Mouse (Mus musculus): Measurements from ENCODE around the gene Zswim4. TPM values are rescaled to one million over a fixed set of nuclear protein-coding genes. Genes with fewer than 3 reads are reported as not detected.

Zswim4 gene
- polyA plus RNA-seq, 1 experiment from 2014 or later = 9.7 TPM

DNA sequence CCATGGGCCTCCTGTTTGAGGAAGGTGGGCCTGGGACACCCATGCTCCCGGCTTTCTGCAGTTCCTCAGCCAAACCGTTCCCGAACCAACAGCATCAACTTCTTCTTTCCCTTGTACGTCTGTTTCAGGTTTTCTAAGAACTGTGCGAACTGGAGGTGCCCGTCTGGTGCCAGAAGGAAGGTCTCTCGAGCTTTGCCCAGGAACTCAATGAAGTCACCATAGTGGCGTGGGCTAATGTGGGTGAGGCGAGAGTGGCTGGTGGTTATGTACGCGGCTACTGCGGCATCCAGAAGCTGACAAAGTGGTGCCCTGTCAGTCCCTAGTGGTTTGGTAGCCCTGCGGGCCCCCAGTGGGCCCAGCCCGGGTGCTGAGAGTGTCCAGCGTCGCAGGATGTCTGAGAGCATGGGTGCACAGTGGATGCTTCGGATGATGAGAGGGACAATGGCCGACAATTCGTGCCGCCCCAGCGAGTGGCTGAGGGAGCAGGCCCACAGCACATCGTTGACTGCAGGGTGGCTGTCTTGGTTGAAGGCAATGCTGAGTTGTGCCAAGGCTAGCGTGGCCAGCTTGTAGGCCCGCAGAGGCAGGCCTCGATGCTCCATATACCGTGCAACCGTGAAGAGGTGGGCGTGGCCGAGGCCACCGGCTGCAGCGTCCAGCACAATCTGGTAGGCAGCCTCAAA, 24.8 kb downstream of the Zswim4 start:
- Histone ChIP-seq H3K9me3 (replicated peaks; ENCODE audit: control insufficient read depth, low read length) (no peaks in the 10 kb centered on the region), H3K9ac (ENCODE audit: low read length) (no peak overlapping the region), H3K4me2 (ENCODE audit: low read depth, low read length) (no peak overlapping the region), H3K4me1 (ENCODE audit: control insufficient read depth, insufficient read depth, low read length) (peaks cover 18% of the 10 kb centered on the region), H3K36me3 (ENCODE audit: control insufficient read depth, insufficient read depth, low read length) (peaks cover 20% of the 10 kb centered on the region), H3K27ac (ENCODE audit: low read length) (no peak overlapping the region), H3K4me3 (replicated peaks; ENCODE audit: low read length) (no peak overlapping the region), H3K27me3 (ENCODE audit: control insufficient read depth, insufficient read depth, low read length) (no peaks in the 10 kb centered on the region)
- 92% methylated on average over 31 of the region's 31 CpGs for WGBS
- no peak for ATAC-seq (ENCODE audit: insufficient read depth, low FRiP score)

DNA sequence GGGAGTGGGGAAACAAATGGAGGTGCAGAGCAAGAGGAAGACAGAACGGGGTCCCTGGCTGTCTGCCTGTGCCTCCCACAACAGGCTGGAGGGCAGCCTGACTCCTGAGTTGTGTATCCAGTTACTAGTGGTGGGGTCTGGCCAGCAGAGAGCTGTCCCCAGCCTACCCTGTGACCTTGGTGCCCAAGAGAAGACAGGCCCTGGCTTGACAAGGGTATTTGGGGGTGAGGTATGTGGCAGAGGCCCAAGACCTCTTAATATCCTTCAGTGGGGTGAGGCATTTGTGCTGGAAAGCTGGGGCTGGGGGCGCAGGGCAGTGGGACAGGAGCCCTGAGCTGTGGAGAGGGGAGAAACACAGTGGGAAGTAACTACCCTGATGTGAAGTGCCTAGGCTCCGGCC, 25.7 kb downstream of the Zswim4 start:
- WGBS = 85% methylated on average over 3 of the region's 3 CpGs
- no peak overlapping the region for H3K27ac ChIP-seq (ENCODE audit: low read length)
- H3K9me3 ChIP-seq (replicated peaks; ENCODE audit: control insufficient read depth, low read length) = no peaks in the 10 kb centered on the region
- ATAC-seq (ENCODE audit: insufficient read depth, low FRiP score) = no peak
- H3K4me1 ChIP-seq (ENCODE audit: control insufficient read depth, insufficient read depth, low read length) = peaks cover 18% of the 10 kb centered on the region
- no peak overlapping the region for H3K4me2 ChIP-seq (ENCODE audit: low read depth, low read length)
- peaks cover 23% of the 10 kb centered on the region for H3K36me3 ChIP-seq (ENCODE audit: control insufficient read depth, insufficient read depth, low read length)
- no peaks in the 10 kb centered on the region for H3K27me3 ChIP-seq (ENCODE audit: control insufficient read depth, insufficient read depth, low read length)
- H3K9ac ChIP-seq (ENCODE audit: low read length) = no peak overlapping the region
- no peak overlapping the region for H3K4me3 ChIP-seq (replicated peaks; ENCODE audit: low read length)

DNA sequence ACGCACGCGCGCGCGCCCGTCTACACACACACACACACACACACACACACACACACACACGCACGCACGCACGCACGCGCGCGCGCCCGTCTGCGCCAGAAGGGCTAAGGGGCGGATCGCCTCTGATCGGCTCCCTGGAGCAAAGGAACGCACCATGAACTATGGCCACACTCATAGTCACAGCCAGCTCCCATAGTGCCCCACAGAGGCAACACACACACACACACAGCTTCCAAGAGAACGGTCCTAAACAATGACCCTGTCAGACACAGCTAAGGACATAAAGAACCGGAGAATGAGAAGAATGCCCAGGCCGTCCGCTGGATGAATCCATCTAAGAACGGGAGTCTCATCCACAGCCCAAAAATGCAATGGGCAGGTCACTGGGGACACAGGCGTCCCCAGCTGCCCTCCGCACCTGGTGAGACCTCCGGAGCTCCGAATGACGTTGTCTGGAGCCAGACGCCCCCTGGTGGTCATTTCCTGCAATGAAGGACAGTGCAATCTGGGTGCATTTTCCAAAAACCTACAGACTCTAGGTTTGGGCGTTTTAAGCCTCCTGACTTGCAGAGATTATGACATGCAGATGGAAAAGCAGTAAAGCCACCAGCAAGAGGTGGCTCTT, 26.6 kb downstream of the Zswim4 start:
- H3K4me3 ChIP-seq (replicated peaks; ENCODE audit: low read length) = no peak overlapping the region
- H3K9ac ChIP-seq (ENCODE audit: low read length) = no peak overlapping the region
- no peaks in the 10 kb centered on the region for H3K9me3 ChIP-seq (replicated peaks; ENCODE audit: control insufficient read depth, low read length)
- WGBS = 57% methylated on average over 34 of the region's 34 CpGs
- peak overlapping the region; percentile 17; the same call in 1 of the 2 replicates for H3K4me2 ChIP-seq (ENCODE audit: low read depth, low read length)
- peaks cover 23% of the 10 kb centered on the region for H3K36me3 ChIP-seq (ENCODE audit: control insufficient read depth, insufficient read depth, low read length)
- ATAC-seq (ENCODE audit: insufficient read depth, low FRiP score) = peak; percentile 35
- H3K27ac ChIP-seq (ENCODE audit: low read length) = no peak overlapping the region
- no peaks in the 10 kb centered on the region for H3K27me3 ChIP-seq (ENCODE audit: control insufficient read depth, insufficient read depth, low read length)
- H3K4me1 ChIP-seq (ENCODE audit: control insufficient read depth, insufficient read depth, low read length) = peaks cover 18% of the 10 kb centered on the region

DNA sequence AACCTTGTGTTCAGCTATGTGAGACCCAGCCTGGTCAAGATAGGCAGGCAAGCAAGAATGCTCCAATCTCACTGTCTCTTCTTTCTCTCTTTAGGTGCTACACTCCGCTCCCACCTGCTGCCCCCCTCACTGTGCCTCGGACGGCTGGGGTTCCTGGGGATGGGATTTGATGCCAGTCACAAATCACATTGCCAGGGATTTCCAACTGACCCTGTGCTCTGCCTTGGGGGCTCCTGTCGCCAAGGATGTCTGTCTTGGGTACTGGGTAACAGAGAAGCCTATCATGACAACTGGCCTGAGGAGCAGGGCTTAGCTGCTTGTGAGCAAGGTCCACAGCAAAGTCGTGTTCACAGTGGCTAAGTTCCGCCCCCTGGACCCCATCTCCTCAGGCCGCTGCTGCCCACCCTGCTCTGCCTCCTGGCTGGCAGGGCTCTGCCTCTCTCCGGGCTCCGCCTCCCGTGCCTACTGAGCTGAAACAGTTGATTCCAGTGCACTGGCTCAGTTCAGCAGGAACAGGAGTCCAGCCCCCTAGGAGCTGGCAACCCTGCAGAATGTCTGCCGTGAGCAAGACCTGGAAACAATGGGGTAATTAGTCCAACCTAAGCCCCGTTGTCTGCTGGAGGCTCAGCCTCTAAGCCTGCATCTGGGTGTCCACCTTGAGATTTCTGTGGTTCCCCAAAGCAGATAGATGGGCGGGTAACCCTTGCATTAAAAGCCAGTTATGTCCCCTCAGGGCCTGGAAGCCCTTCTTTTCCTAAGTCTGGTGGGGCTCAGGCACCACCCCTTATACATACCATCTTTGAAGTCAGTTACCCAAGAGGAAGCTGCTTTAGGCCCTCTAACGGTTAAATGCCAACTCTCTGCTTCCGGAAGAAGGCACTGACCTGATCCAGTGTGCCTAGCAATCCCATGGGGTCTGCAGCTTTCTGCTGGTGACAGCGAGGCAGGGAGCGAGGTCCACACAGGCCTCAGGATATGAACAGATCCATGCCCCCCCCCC, 28.2 kb downstream of the Zswim4 start:
- Histone ChIP-seq H3K36me3 (ENCODE audit: control insufficient read depth, insufficient read depth, low read length) (peaks cover 20% of the 10 kb centered on the region), H3K4me2 (ENCODE audit: low read depth, low read length) (no peak overlapping the region), H3K4me1 (ENCODE audit: control insufficient read depth, insufficient read depth, low read length) (peaks cover 30% of the 10 kb centered on the region), H3K4me3 (replicated peaks; ENCODE audit: low read length) (no peak overlapping the region), H3K9ac (ENCODE audit: low read length) (no peak overlapping the region; the same call in none of the 2 replicates), H3K27me3 (ENCODE audit: control insufficient read depth, insufficient read depth, low read length) (no peaks in the 10 kb centered on the region), H3K27ac (ENCODE audit: low read length) (peak overlapping the region; percentile 63), H3K9me3 (replicated peaks; ENCODE audit: control insufficient read depth, low read length) (no peaks in the 10 kb centered on the region)
- no peak for ATAC-seq (ENCODE audit: insufficient read depth, low FRiP score)
- WGBS = 64% methylated on average over 17 of the region's 17 CpGs

- WGBS = 50% methylated on average over 7 of the region's 7 CpGs
- Histone ChIP-seq H3K9ac (ENCODE audit: low read length) (peak overlapping the region; percentile 63), H3K27ac (ENCODE audit: low read length) (peak overlapping the region; percentile 63), H3K27me3 (ENCODE audit: control insufficient read depth, insufficient read depth, low read length) (no peaks in the 10 kb centered on the region), H3K36me3 (ENCODE audit: control insufficient read depth, insufficient read depth, low read length) (peaks cover 20% of the 10 kb centered on the region), H3K4me1 (ENCODE audit: control insufficient read depth, insufficient read depth, low read length) (peaks cover 32% of the 10 kb centered on the region), H3K4me3 (replicated peaks; ENCODE audit: low read length) (no peak overlapping the region), H3K4me2 (ENCODE audit: low read depth, low read length) (0 out of 2 replicates have a peak overlapping the region, but pooled peaks have one; percentile 0), H3K9me3 (replicated peaks; ENCODE audit: control insufficient read depth, low read length) (no peaks in the 10 kb centered on the region)
- ATAC-seq (ENCODE audit: insufficient read depth, low FRiP score) = peak; percentile 23; the same call in 1 of the 2 replicates
These were observed 29.0 kb downstream of the Zswim4 start for GRCm38 (mm10) chr8:84207811-84208210.

DNA sequence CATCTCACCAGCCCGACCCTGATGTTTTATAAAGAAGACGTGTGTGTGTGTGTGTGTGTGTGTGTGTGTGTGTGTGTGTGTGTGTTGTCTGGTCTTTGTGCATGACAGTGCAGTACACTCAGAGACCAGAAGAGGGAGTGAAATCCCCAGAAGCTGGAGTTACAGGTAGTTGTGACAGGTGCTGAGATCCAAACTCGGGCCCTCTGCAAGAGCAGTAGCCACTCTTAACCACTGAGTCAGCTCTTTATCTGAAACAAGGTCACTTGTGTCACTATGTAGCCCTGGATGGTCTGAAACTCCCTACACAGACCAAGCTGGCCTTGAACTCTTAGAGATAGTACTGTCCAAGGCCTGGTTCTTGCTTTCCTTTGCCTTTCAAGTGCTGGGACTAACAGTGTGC, 30.2 kb downstream of the Zswim4 start:
- no peak overlapping the region for H3K9ac ChIP-seq (ENCODE audit: low read length)
- H3K36me3 ChIP-seq (ENCODE audit: control insufficient read depth, insufficient read depth, low read length) = peaks cover 18% of the 10 kb centered on the region
- H3K27ac ChIP-seq (ENCODE audit: low read length) = no peak overlapping the region; the same call in 1 of the 2 replicates
- no peak overlapping the region for H3K4me2 ChIP-seq (ENCODE audit: low read depth, low read length)
- H3K4me3 ChIP-seq (replicated peaks; ENCODE audit: low read length) = no peak overlapping the region
- no peaks in the 10 kb centered on the region for H3K9me3 ChIP-seq (replicated peaks; ENCODE audit: control insufficient read depth, low read length)
- 90% methylated on average over 3 of the region's 3 CpGs for WGBS
- H3K4me1 ChIP-seq (ENCODE audit: control insufficient read depth, insufficient read depth, low read length) = peaks cover 41% of the 10 kb centered on the region
- no peak for ATAC-seq (ENCODE audit: insufficient read depth, low FRiP score)
- no peaks in the 10 kb centered on the region for H3K27me3 ChIP-seq (ENCODE audit: control insufficient read depth, insufficient read depth, low read length)

DNA sequence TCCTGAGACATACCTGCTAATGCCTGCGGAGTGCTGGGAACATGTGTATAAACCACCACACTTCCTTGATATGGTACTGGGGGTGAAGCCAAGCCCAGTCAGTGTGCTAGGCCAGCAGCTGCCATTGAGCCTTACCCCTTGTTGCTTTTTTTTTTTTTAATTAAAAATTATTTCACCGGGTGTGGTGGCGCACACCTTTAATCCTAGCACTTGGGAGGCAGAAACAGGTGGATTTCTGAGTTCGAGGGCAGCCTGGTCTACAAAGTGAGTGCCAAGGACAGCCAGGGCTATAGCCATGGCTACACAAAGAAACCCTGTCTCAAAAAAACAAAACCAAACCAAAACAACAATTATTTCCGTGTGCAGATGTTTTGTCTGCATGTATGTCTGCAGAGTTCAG, 31.8 kb downstream of the Zswim4 start:
- Histone ChIP-seq H3K9ac (ENCODE audit: low read length) (no peak overlapping the region), H3K36me3 (ENCODE audit: control insufficient read depth, insufficient read depth, low read length) (peaks cover 15% of the 10 kb centered on the region), H3K4me3 (replicated peaks; ENCODE audit: low read length) (no peak overlapping the region), H3K4me2 (ENCODE audit: low read depth, low read length) (no peak overlapping the region), H3K27ac (ENCODE audit: low read length) (no peak overlapping the region), H3K9me3 (replicated peaks; ENCODE audit: control insufficient read depth, low read length) (no peaks in the 10 kb centered on the region), H3K4me1 (ENCODE audit: control insufficient read depth, insufficient read depth, low read length) (peaks cover 48% of the 10 kb centered on the region), H3K27me3 (ENCODE audit: control insufficient read depth, insufficient read depth, low read length) (no peaks in the 10 kb centered on the region)
- no peak for ATAC-seq (ENCODE audit: insufficient read depth, low FRiP score)
- WGBS = 88% methylated on average over 5 of the region's 5 CpGs

- 42% methylated on average over 13 of the region's 13 CpGs for WGBS
- Histone ChIP-seq H3K9ac (ENCODE audit: low read length) (peak overlapping the region; percentile 85), H3K4me2 (ENCODE audit: low read depth, low read length) (peak overlapping the region; percentile 94), H3K27ac (ENCODE audit: low read length) (peak overlapping the region; percentile 98), H3K36me3 (ENCODE audit: control insufficient read depth, insufficient read depth, low read length) (peaks cover 13% of the 10 kb centered on the region), H3K27me3 (ENCODE audit: control insufficient read depth, insufficient read depth, low read length) (no peaks in the 10 kb centered on the region), H3K4me3 (replicated peaks; ENCODE audit: low read length) (peak overlapping the region; percentile 90), H3K4me1 (ENCODE audit: control insufficient read depth, insufficient read depth, low read length) (peaks cover 56% of the 10 kb centered on the region), H3K9me3 (replicated peaks; ENCODE audit: control insufficient read depth, low read length) (no peaks in the 10 kb centered on the region)
- peak; percentile 6; the same call in 1 of the 2 replicates for ATAC-seq (ENCODE audit: insufficient read depth, low FRiP score)
These were observed 32.7 kb downstream of the Zswim4 start for GRCm38 (mm10) chr8:84203975-84204772.
